Mouse (Mus musculus) MEL (cell line): ENCODE results near the gene Eogt. TPM values are rescaled to one million over a fixed set of nuclear protein-coding genes. Genes with fewer than 3 reads are reported as not detected.

ENCODE experiments used
- DNase-seq: peaks from one replicate; pipeline ENCODE4 v3.0.0; 2011; ENCODE audit warnings: low read depth, low spot score
- H3K27ac ChIP-seq: 2 replicates; pipeline ENCODE4 v1.5.1; 2012; ENCODE audit warnings: low read depth, mild to moderate bottlenecking, control low read depth, low read length, moderate library complexity; ENCODE audit not compliant: control insufficient read depth
- H3K27me3 ChIP-seq, 2 experiments: fragments of 150-350 bp in 1 of 2; sonication (generic) in 1 of 2; 2 replicates each; pipeline ENCODE4 v1.6.1; 2012; ENCODE audit warnings: low read length in 2 of 2, mild to moderate bottlenecking in 2 of 2, improper control_type of control experiment in 1 of 2, moderate library complexity in 1 of 2; ENCODE audit not compliant: insufficient read depth in 2 of 2, control insufficient read depth in 1 of 2
- H3K36me3 ChIP-seq, 2 experiments: 2 replicates each; pipeline ENCODE4 v1.6.1; 2012 to 2014; ENCODE audit warnings: low read length in 2 of 2, improper control_type of control experiment in 1 of 2, inconsistent platforms in 1 of 2, mild to moderate bottlenecking in 1 of 2; ENCODE audit not compliant: insufficient read depth in 2 of 2, control insufficient read depth in 1 of 2
- H3K4me1 ChIP-seq, 2 experiments: fragments of 150-350 bp in 1 of 2; sonication (generic) in 1 of 2; 2 replicates each; pipeline ENCODE4 v1.6.1; 2012; ENCODE audit warnings: low read length in 2 of 2, improper control_type of control experiment in 1 of 2, mild to moderate bottlenecking in 1 of 2; ENCODE audit not compliant: insufficient read depth in 2 of 2, control insufficient read depth in 1 of 2
- H3K4me3 ChIP-seq, 2 experiments: fragments of 150-350 bp in 1 of 2; sonication (generic) in 1 of 2; 2 replicates each; pipeline ENCODE4 v1.5.1; 2012; ENCODE audit warnings: low read depth in 2 of 2, low read length in 2 of 2, mild to moderate bottlenecking in 2 of 2, moderate library complexity in 2 of 2, control low read depth in 1 of 2, improper control_type of control experiment in 1 of 2; ENCODE audit not compliant: control insufficient read depth in 1 of 2, insufficient read depth in 1 of 2
- H3K79me2 ChIP-seq: 2 replicates; pipeline ENCODE4 v1.6.1; 2012; ENCODE audit warnings: mild to moderate bottlenecking, low read length, moderate library complexity; ENCODE audit not compliant: control insufficient read depth, poor library complexity, insufficient read depth
- H3K9ac ChIP-seq: 2 replicates; pipeline ENCODE4 v1.6.1; 2012; ENCODE audit warnings: low read depth, mild to moderate bottlenecking, control low read depth, low read length, moderate library complexity; ENCODE audit not compliant: control insufficient read depth, poor library complexity, severe bottlenecking
- H3K9me3 ChIP-seq: fragments of 150-350 bp; sonication (generic); replicated peaks from 2 replicates; pipeline ENCODE4 v1.6.1; 2012; ENCODE audit warnings: mild to moderate bottlenecking, low read length, improper control_type of control experiment, moderate library complexity; ENCODE audit not compliant: insufficient read depth
- BHLHE40 ChIP-seq: IDR thresholded peaks from 2 replicates; pipeline ENCODE4 v1.6.1; 2012; ENCODE audit warnings: low read depth, mild to moderate bottlenecking, inconsistent platforms, low read length, improper control_type of control experiment, borderline replicate concordance
- CHD1 ChIP-seq: IDR thresholded peaks from 2 replicates; pipeline ENCODE4 v1.6.1; 2012; ENCODE audit warnings: low read depth, mild to moderate bottlenecking, inconsistent platforms, low read length, improper control_type of control experiment
- CHD2 ChIP-seq: IDR thresholded peaks from 2 replicates; pipeline ENCODE4 v1.6.1; 2011; ENCODE audit warnings: low read length, improper control_type of control experiment
- CTCF ChIP-seq, 3 experiments: IDR thresholded peaks in 2 of 3; conservative IDR thresholded peaks in 1 of 3; 2 replicates each; pipeline ENCODE4 v1.5.1; 2011 to 2012; ENCODE audit warnings: low read length in 3 of 3, low read depth in 2 of 3, mild to moderate bottlenecking in 2 of 3, improper control_type of control experiment in 1 of 3, inconsistent platforms in 1 of 3, mixed read lengths in 1 of 3, moderate library complexity in 1 of 3; ENCODE audit not compliant: control insufficient read depth in 1 of 3, insufficient read depth in 1 of 3, poor library complexity in 1 of 3, severe bottlenecking in 1 of 3
- E2F4 ChIP-seq: IDR thresholded peaks from 2 replicates; pipeline ENCODE4 v1.6.1; 2011; ENCODE audit warnings: low read depth, low read length, improper control_type of control experiment, borderline replicate concordance
- ELF1 ChIP-seq: IDR thresholded peaks from 2 replicates; pipeline ENCODE4 v1.6.1; 2014; ENCODE audit warnings: low read depth, mild to moderate bottlenecking, inconsistent platforms, low read length, improper control_type of control experiment, moderate library complexity
- EP300 ChIP-seq, 2 experiments: IDR thresholded peaks; 2 replicates each; pipeline ENCODE4 v1.6.1; 2011; ENCODE audit warnings: improper control_type of control experiment in 2 of 2, low read length in 2 of 2, low read depth in 1 of 2, mild to moderate bottlenecking in 1 of 2
- ETS1 ChIP-seq: IDR thresholded peaks from 2 replicates; pipeline ENCODE4 v1.6.1; 2012; ENCODE audit warnings: low read depth, mild to moderate bottlenecking, inconsistent platforms, low read length, improper control_type of control experiment, moderate library complexity
- HCFC1 ChIP-seq: IDR thresholded peaks from 2 replicates; pipeline ENCODE4 v1.6.1; 2012; ENCODE audit warnings: low read depth, mild to moderate bottlenecking, inconsistent platforms, low read length, improper control_type of control experiment, moderate library complexity
- MAX ChIP-seq: IDR thresholded peaks from 2 replicates; pipeline ENCODE4 v1.6.1; 2011; ENCODE audit warnings: low read length, improper control_type of control experiment
- MYB ChIP-seq: IDR thresholded peaks from 2 replicates; pipeline ENCODE4 v1.6.1; 2011; ENCODE audit warnings: mild to moderate bottlenecking, low read depth, low read length, improper control_type of control experiment
- NELFE ChIP-seq: IDR thresholded peaks from 2 replicates; pipeline ENCODE4 v1.6.1; 2011; ENCODE audit warnings: low read depth, low read length, improper control_type of control experiment
- POLR2A ChIP-seq, 2 experiments: IDR thresholded peaks; 2 replicates each; pipeline ENCODE4 v1.6.1; 2011 to 2012; ENCODE audit warnings: low read length in 2 of 2, mild to moderate bottlenecking in 2 of 2, control low read depth in 1 of 2, improper control_type of control experiment in 1 of 2, low read depth in 1 of 2, moderate library complexity in 1 of 2; ENCODE audit not compliant: control insufficient read depth in 1 of 2, insufficient read depth in 1 of 2, poor library complexity in 1 of 2
- POLR2AphosphoS2 ChIP-seq: IDR thresholded peaks from 2 replicates; pipeline ENCODE4 v1.6.1; 2011; ENCODE audit warnings: low read length, improper control_type of control experiment
- POLR2AphosphoS5 ChIP-seq: IDR thresholded peaks from 2 replicates; pipeline ENCODE4 v1.6.1; 2012; ENCODE audit warnings: low read depth, borderline replicate concordance, mild to moderate bottlenecking, inconsistent platforms, low read length, moderate library complexity, mixed read lengths
- SIN3A ChIP-seq: IDR thresholded peaks from 2 replicates; pipeline ENCODE4 v1.6.1; 2012; ENCODE audit warnings: low read length, improper control_type of control experiment, inconsistent platforms
- SMC3 ChIP-seq: IDR thresholded peaks from 2 replicates; pipeline ENCODE4 v1.6.1; 2011; ENCODE audit warnings: low read depth, low read length, improper control_type of control experiment
- TBP ChIP-seq: IDR thresholded peaks from 2 replicates; pipeline ENCODE4 v1.8.0; 2011; ENCODE audit warnings: low read depth, low read length, improper control_type of control experiment
- UBTF ChIP-seq: IDR thresholded peaks from 2 replicates; pipeline ENCODE4 v1.6.1; 2012; ENCODE audit warnings: low read depth, mild to moderate bottlenecking, inconsistent platforms, low read length, improper control_type of control experiment, moderate library complexity, borderline replicate concordance; ENCODE audit not compliant: insufficient read depth
- USF1 ChIP-seq: IDR thresholded peaks from 2 replicates; pipeline ENCODE4 v1.6.1; 2014; ENCODE audit warnings: low read depth, mild to moderate bottlenecking, inconsistent platforms, low read length, improper control_type of control experiment, moderate library complexity
- ZC3H11A ChIP-seq: IDR thresholded peaks from 2 replicates; pipeline ENCODE4 v1.6.1; 2012; ENCODE audit warnings: low read depth, mild to moderate bottlenecking, inconsistent platforms, low read length, improper control_type of control experiment
- ZKSCAN1 ChIP-seq: IDR thresholded peaks from 2 replicates; pipeline ENCODE4 v1.6.1; 2012; ENCODE audit warnings: low read depth, mild to moderate bottlenecking, inconsistent platforms, low read length, improper control_type of control experiment, moderate library complexity
- polyA plus RNA-seq, 2 experiments: library from polyadenylated mRNA; stranded (reverse) in 1 of 2; unstranded in 1 of 2; fragments of >175 nt in 1 of 2; fragments of >200 nt in 1 of 2; gene quantifications; 2 replicates each; pipeline versions ENCODE4 v1.2.1 to v1.2.4; 2012; ENCODE audit warnings: low replicate concordance in 2 of 2, low read depth in 1 of 2; ENCODE audit not compliant: insufficient read length in 2 of 2, insufficient read depth in 1 of 2, missing spikeins in 1 of 2
- total RNA-seq: library from RNA; depleted of rRNA; stranded (reverse); fragments of 300-350 nt; gene quantifications from 2 replicates; pipeline ENCODE4 v1.2.3, GENCODE M21; 2012; rRNA removed

Gene Eogt
- total RNA-seq (4.2 and 6.0 TPM in 2 replicates), polyA plus RNA-seq (1 to 10 TPM in 1 of 2 experiments, not detected in 1; 8.3 TPM)

DNA sequence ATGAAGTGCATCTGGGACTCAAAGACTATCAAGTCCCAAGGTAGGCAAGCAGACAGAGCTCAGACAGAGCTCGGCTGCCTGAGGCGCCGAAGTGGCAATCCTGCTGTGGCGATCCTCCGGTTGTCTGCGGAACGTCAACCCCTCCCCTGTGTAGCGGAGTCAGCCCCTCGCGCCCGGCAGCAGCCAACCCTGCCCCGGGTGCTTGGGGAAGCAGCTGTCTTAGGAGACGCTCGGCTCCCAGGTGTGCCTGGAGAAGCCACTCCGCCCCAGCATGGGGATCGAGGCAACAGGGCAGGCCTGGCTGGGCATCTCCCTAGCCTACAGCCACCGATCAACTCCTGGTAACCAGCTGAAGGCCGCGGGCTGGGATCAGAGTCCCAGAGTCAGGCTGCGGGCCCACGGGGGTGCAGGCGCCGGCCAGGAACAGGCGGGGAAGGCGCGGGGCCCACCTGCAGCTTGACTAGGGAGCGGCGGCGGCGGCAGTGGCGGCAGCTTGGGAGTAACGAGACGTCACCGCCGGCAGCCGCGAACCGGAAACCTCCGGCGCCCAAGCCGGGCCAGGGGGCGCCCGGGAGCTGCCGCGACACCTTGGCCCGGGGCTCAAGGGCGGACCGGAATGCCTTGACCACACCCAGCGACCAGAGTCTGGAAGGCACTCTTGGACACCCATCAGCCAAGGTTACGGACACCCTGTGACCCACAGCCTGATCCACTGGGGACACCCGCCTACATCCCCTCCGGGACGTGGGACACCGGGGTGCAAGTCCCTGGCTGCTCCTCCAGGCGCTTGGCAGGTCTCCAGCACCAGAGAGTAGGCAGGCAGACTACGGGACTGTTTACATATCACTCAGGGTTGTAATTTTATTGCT, at the start of gene Eogt:
Eogt (minus strand) TSS at position 800 of the 869 bp plus-strand sequence.
- peak within 1 kb of the TSS; percentile 14 for H3K27ac ChIP-seq
- DNase-seq: peak; percentile 88
- peak within 1 kb of the TSS; percentile 67 to 94 for H3K4me3 ChIP-seq
- TF ChIP-seq USF1 (no peak), POLR2AphosphoS5 (no peak), SMC3 (no peak), CTCF (IDR thresholded peaks at IDR 0.05 in 2 of 3, conservative IDR thresholded peaks at IDR 0.05 in 1 of 3; ENCODE audit: control insufficient read depth in 1 of 3, insufficient read depth in 1 of 3, low read depth in 2 of 3, low read length in 3 of 3, poor library complexity in 1 of 3, severe bottlenecking in 1 of 3) (peak; percentile 24 to 64 (median 51); a peak in 5 of 6 replicates), MAX (peak; percentile 28; the same call in 1 of the 2 replicates), TBP (0 out of 2 replicates have a peak, but pooled peaks have one; percentile 48), HCFC1 (peak; percentile 48; the same call in 1 of the 2 replicates), BHLHE40 (no peak), ZKSCAN1 (0 out of 2 replicates have a peak, but pooled peaks have one; percentile 25), ELF1 (no peak), MYB (no peak), ETS1 (0 out of 2 replicates have a peak, but pooled peaks have one; percentile 25), E2F4 (no peak), NELFE (no peak; the same call in none of the 2 replicates), POLR2A (IDR thresholded peaks at IDR 0.05; ENCODE audit: control insufficient read depth in 1 of 2, insufficient read depth in 1 of 2, low read depth in 1 of 2, low read length in 2 of 2, poor library complexity in 1 of 2) (peak; percentile 43 to 69; a peak in 2 of 4 replicates), UBTF (0 out of 2 replicates have a peak, but pooled peaks have one; percentile 27)
- H3K27me3 ChIP-seq: no peaks in the 10 kb centered on the region
- peak within 1 kb of the TSS; percentile 77 for H3K9ac ChIP-seq
- no peaks in the 10 kb centered on the region for H3K9me3 ChIP-seq
- H3K36me3 ChIP-seq: peaks cover 0 to 3% of the 10 kb centered on the region in 2 experiments; a peak in 3 of 4 replicates
- H3K4me1 ChIP-seq: peaks cover 0 to 7% of the 10 kb centered on the region in 2 experiments; a peak in 2 of 4 replicates
- H3K79me2 ChIP-seq: no peaks in the 10 kb centered on the region; the same call in 1 of the 2 replicates

DNA sequence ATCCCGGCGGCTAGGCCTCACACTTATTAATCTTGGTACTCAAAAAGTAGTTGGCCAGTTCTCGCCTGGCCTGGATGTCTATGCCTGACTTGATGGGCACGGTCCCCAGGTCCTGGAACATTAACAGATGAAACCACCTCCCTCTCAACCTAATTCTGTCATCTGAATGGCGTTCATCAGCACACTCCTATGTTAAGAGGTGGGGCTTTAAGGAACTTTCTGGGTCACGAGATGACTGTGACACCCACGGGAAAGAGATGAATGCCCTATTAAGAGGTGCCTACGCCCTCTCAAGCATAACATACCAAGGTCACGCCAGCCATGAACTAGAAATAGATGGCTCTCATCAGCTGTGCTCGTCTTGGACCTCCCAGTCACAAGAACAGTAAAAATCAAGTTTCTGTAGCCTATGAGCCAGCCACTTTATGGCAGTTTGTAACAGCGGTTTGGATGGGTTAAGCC, 30.4 kb upstream of the Eogt start:
- H3K27ac ChIP-seq: peak overlapping the region; percentile 92
- TF ChIP-seq CHD1: peak; percentile 83; the same call in 1 of the 2 replicates
- peak; percentile 78; the same call in 1 of the 2 replicates for TF ChIP-seq POLR2AphosphoS2
- no peak for TF ChIP-seq EP300 (IDR thresholded peaks at IDR 0.05; ENCODE audit: low read depth in 1 of 2, low read length in 2 of 2)
- peak in 1 of 2 experiments; percentile 11; a peak in 1 of 4 replicates for TF ChIP-seq POLR2A (IDR thresholded peaks at IDR 0.05; ENCODE audit: control insufficient read depth in 1 of 2, insufficient read depth in 1 of 2, low read depth in 1 of 2, low read length in 2 of 2, poor library complexity in 1 of 2)
- peak; percentile 72 for TF ChIP-seq BHLHE40
- TF ChIP-seq SIN3A: peak; percentile 46; the same call in 1 of the 2 replicates
- TF ChIP-seq NELFE: no peak
- TF ChIP-seq USF1: peak; percentile 68
- no peak for TF ChIP-seq CHD2
- TF ChIP-seq ZC3H11A: no peak
- TF ChIP-seq CTCF (IDR thresholded peaks at IDR 0.05 in 2 of 3, conservative IDR thresholded peaks at IDR 0.05 in 1 of 3; ENCODE audit: control insufficient read depth in 1 of 3, insufficient read depth in 1 of 3, low read depth in 2 of 3, low read length in 3 of 3, poor library complexity in 1 of 3, severe bottlenecking in 1 of 3): no peak
- H3K79me2 ChIP-seq: peaks cover 26% of the 10 kb centered on the region
- DNase-seq: peak; percentile 87
- no peaks in the 10 kb centered on the region for H3K9me3 ChIP-seq
- H3K9ac ChIP-seq: peak overlapping the region; percentile 87
- peak overlapping the region; percentile 69 to 70 for H3K4me3 ChIP-seq
- no peaks in the 10 kb centered on the region for H3K27me3 ChIP-seq
- H3K4me1 ChIP-seq: peaks cover 7 to 22% of the 10 kb centered on the region in 2 experiments
- peaks cover 7 to 30% of the 10 kb centered on the region in 2 experiments for H3K36me3 ChIP-seq
